Mouse (Mus musculus): ENCODE data around the gene Scamp1. TPM values are rescaled to one million over a fixed set of nuclear protein-coding genes. Genes with fewer than 3 reads are reported as not detected.
A peak's percentile ranks its signal among the peaks of the same experiment; 100 is the strongest.

Scamp1 gene
- polyA plus RNA-seq, 1 experiment = 3.2 TPM

GRCm38 (mm10) chr13:94260961-94261360 lies 24.7 kb downstream of the Scamp1 start:
- H3K4me1 ChIP-seq = peaks cover 98% of the 10 kb centered on the region
- TF ChIP-seq GATA1 (IDR thresholded peaks at IDR 0.05; ENCODE audit: borderline replicate concordance, low read length) (no peak), FLI1 (IDR thresholded peaks at IDR 0.05; ENCODE audit: low read length) (no peak)
- H3K36me3 ChIP-seq (replicated peaks; ENCODE audit: low read length) = peaks cover 18% of the 10 kb centered on the region
- H3K27me3 ChIP-seq (replicated peaks) = no peaks in the 10 kb centered on the region
- H3K4me3 ChIP-seq (replicated peaks) = no peak overlapping the region
- no peaks in the 10 kb centered on the region for H3K9me3 ChIP-seq

GRCm38 (mm10) chr13:94259210-94259609 lies 26.4 kb downstream of the Scamp1 start:
- TF ChIP-seq GATA1 (IDR thresholded peaks at IDR 0.05; ENCODE audit: borderline replicate concordance, low read length) (no peak), FLI1 (IDR thresholded peaks at IDR 0.05; ENCODE audit: low read length) (no peak)
- H3K27me3 ChIP-seq (replicated peaks) = no peaks in the 10 kb centered on the region
- peaks cover 98% of the 10 kb centered on the region for H3K4me1 ChIP-seq
- no peaks in the 10 kb centered on the region for H3K9me3 ChIP-seq
- peak overlapping the region; percentile 47 for H3K4me3 ChIP-seq (replicated peaks)
- peaks cover 9% of the 10 kb centered on the region for H3K36me3 ChIP-seq (replicated peaks; ENCODE audit: low read length)

- Histone ChIP-seq H3K9me3 (no peaks in the 10 kb centered on the region), H3K27me3 (replicated peaks) (no peaks in the 10 kb centered on the region), H3K36me3 (replicated peaks; ENCODE audit: low read length) (peaks cover 9% of the 10 kb centered on the region), H3K4me3 (replicated peaks) (no peak overlapping the region), H3K4me1 (peaks cover 97% of the 10 kb centered on the region)
- TF ChIP-seq GATA1 (IDR thresholded peaks at IDR 0.05; ENCODE audit: borderline replicate concordance, low read length) = no peak
- TF ChIP-seq FLI1 (IDR thresholded peaks at IDR 0.05; ENCODE audit: low read length) = no peak
Measured at GRCm38 (mm10) chr13:94258530-94258929, 27.1 kb downstream of the Scamp1 start.

- Histone ChIP-seq H3K27me3 (replicated peaks) (no peaks in the 10 kb centered on the region), H3K4me1 (peaks cover 95% of the 10 kb centered on the region), H3K36me3 (replicated peaks; ENCODE audit: low read length) (peaks cover 14% of the 10 kb centered on the region), H3K9me3 (no peaks in the 10 kb centered on the region), H3K4me3 (replicated peaks) (no peak overlapping the region)
- TF ChIP-seq GATA1 (IDR thresholded peaks at IDR 0.05; ENCODE audit: borderline replicate concordance, low read length) = no peak
- TF ChIP-seq FLI1 (IDR thresholded peaks at IDR 0.05; ENCODE audit: low read length) = no peak
Measured at GRCm38 (mm10) chr13:94257711-94258110, 27.9 kb downstream of the Scamp1 start.

- Histone ChIP-seq H3K27me3 (replicated peaks) (no peaks in the 10 kb centered on the region), H3K9me3 (no peaks in the 10 kb centered on the region), H3K36me3 (replicated peaks; ENCODE audit: low read length) (peaks cover 20% of the 10 kb centered on the region), H3K4me1 (peaks cover 74% of the 10 kb centered on the region), H3K4me3 (replicated peaks) (peak overlapping the region; percentile 29)
- TF ChIP-seq GATA1 (IDR thresholded peaks at IDR 0.05; ENCODE audit: borderline replicate concordance, low read length) (no peak), FLI1 (IDR thresholded peaks at IDR 0.05; ENCODE audit: low read length) (no peak)
Measured at GRCm38 (mm10) chr13:94255176-94255575, 30.5 kb downstream of the Scamp1 start.

- Histone ChIP-seq H3K36me3 (replicated peaks; ENCODE audit: low read length) (peaks cover 29% of the 10 kb centered on the region), H3K27me3 (replicated peaks) (no peaks in the 10 kb centered on the region), H3K9me3 (no peaks in the 10 kb centered on the region), H3K4me3 (replicated peaks) (no peak overlapping the region), H3K4me1 (peaks cover 72% of the 10 kb centered on the region)
- TF ChIP-seq GATA1 (IDR thresholded peaks at IDR 0.05; ENCODE audit: borderline replicate concordance, low read length) (no peak), FLI1 (IDR thresholded peaks at IDR 0.05; ENCODE audit: low read length) (no peak)
Measured at GRCm38 (mm10) chr13:94254286-94254685, 31.4 kb downstream of the Scamp1 start.

GRCm38 (mm10) chr13:94253052-94253451 lies 32.6 kb downstream of the Scamp1 start:
- Histone ChIP-seq H3K27me3 (replicated peaks) (no peaks in the 10 kb centered on the region), H3K9me3 (no peaks in the 10 kb centered on the region), H3K36me3 (replicated peaks; ENCODE audit: low read length) (peaks cover 41% of the 10 kb centered on the region), H3K4me1 (peaks cover 70% of the 10 kb centered on the region), H3K4me3 (replicated peaks) (no peak overlapping the region)
- no peak for TF ChIP-seq FLI1 (IDR thresholded peaks at IDR 0.05; ENCODE audit: low read length)
- TF ChIP-seq GATA1 (IDR thresholded peaks at IDR 0.05; ENCODE audit: borderline replicate concordance, low read length) = no peak

- Histone ChIP-seq H3K36me3 (replicated peaks; ENCODE audit: low read length) (peaks cover 60% of the 10 kb centered on the region), H3K9me3 (no peaks in the 10 kb centered on the region), H3K27me3 (replicated peaks) (no peaks in the 10 kb centered on the region), H3K4me3 (replicated peaks) (no peak overlapping the region), H3K4me1 (peaks cover 70% of the 10 kb centered on the region)
- no peak for TF ChIP-seq GATA1 (IDR thresholded peaks at IDR 0.05; ENCODE audit: borderline replicate concordance, low read length)
Measured at GRCm38 (mm10) chr13:94250761-94251160, 34.9 kb downstream of the Scamp1 start.

GRCm38 (mm10) chr13:94250188-94250587 lies 35.5 kb downstream of the Scamp1 start:
- TF ChIP-seq GATA1 (IDR thresholded peaks at IDR 0.05; ENCODE audit: borderline replicate concordance, low read length) (no peak), FLI1 (IDR thresholded peaks at IDR 0.05; ENCODE audit: low read length) (no peak)
- H3K4me3 ChIP-seq (replicated peaks) = no peak overlapping the region
- H3K36me3 ChIP-seq (replicated peaks; ENCODE audit: low read length) = peaks cover 64% of the 10 kb centered on the region
- H3K4me1 ChIP-seq = peaks cover 70% of the 10 kb centered on the region
- H3K9me3 ChIP-seq = no peaks in the 10 kb centered on the region
- no peaks in the 10 kb centered on the region for H3K27me3 ChIP-seq (replicated peaks)

- no peak for TF ChIP-seq GATA1 (IDR thresholded peaks at IDR 0.05; ENCODE audit: borderline replicate concordance, low read length)
- no peak for TF ChIP-seq FLI1 (IDR thresholded peaks at IDR 0.05; ENCODE audit: low read length)
- Histone ChIP-seq H3K9me3 (no peaks in the 10 kb centered on the region), H3K36me3 (replicated peaks; ENCODE audit: low read length) (peaks cover 35% of the 10 kb centered on the region), H3K4me3 (replicated peaks) (no peak overlapping the region), H3K27me3 (replicated peaks) (no peaks in the 10 kb centered on the region), H3K4me1 (peaks cover 83% of the 10 kb centered on the region)
Measured at GRCm38 (mm10) chr13:94242897-94243296, 42.8 kb downstream of the Scamp1 start.
